Comparison of ENCODE assay signal across 8 mouse cellular contexts in the genomic region with DNA sequence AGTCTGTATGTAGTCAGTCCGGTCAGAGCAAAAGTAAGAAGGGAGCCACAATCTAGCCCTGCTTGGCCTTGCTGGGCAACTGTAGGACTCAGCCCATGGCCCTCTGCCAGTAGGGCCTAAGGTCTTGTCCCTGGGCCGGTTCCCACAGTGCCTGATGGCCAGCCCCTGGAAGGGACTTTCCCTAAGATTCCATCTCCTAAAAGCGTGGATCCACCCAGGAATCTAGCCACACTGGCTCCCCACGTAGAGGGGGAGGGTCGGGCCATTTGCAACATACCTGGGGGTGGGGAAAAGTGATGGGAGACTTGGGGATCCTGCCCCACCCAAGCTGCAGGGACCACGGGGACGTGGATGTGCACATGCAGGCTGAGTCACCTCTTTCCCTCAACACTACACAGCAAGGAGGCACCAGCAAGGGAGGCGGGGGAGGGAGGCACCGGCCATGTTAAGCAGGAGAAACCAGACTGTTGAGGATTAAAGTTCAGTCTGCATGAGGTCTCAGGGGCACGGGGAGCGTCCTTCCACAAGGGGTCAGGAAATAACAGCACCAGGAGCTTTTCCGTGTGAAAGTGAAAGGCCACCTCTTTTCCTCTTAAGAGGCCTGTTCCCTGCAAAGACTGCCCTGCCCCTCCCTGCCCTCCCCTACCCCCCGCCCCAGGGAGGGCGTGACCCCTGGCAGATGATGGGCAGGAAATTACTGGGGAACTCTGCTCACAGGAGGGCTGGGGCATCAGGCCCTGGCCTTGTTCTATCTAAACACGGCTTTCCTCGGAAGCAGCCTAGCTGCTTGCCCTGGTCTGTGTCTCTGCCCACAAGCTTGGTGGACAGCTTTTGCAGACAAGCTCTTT. TPM values are rescaled to one million over a fixed set of nuclear protein-coding genes. Genes with fewer than 3 reads are reported as not detected.
A peak's percentile ranks its signal among the peaks of the same experiment; 100 is the strongest.
DNase-seq lines count a peak whose midpoint lies in the region; ATAC-seq and TF ChIP-seq lines count a peak whose summit lies in the region.

No protein-coding gene starts in this region.

- H3K9ac ChIP-seq in embryonic facial prominence, embryonic 14.5 days (ENCODE audit: low read depth, low read length): no peak overlapping the region
- peak overlapping the region; percentile 51 for H3K9ac ChIP-seq in intestine, embryonic 16.5 days (ENCODE audit: low read depth, low read length)
- no peak overlapping the region for H3K9ac ChIP-seq in forebrain, embryonic 14.5 days (ENCODE audit: low read length)

- peak overlapping the region; percentile 93 for H3K27ac ChIP-seq in spleen, adult 2 months (ENCODE audit: insufficient read depth, low read length)
- H3K27ac ChIP-seq in embryonic facial prominence, embryonic 14.5 days (replicated peaks; ENCODE audit: low read depth, low read length): no peak overlapping the region
- H3K27ac ChIP-seq in intestine, embryonic 16.5 days (ENCODE audit: low read length): peak overlapping the region; percentile 85
- no peak overlapping the region for H3K27ac ChIP-seq in forebrain, embryonic 14.5 days (ENCODE audit: low read depth, low read length)

- no peak for TF ChIP-seq CTCF in spleen, adult 2 months (IDR thresholded peaks at IDR 0.05; ENCODE audit: extremely low read depth, insufficient read depth, insufficient read length, insufficient replicate concordance)
- TF ChIP-seq CTCF in lung, adult 2 months (IDR thresholded peaks at IDR 0.05; ENCODE audit: insufficient read depth, low read length): peak; percentile 18; the same call in 1 of the 2 replicates

- H3K4me1 ChIP-seq in spleen, adult 2 months (ENCODE audit: control insufficient read depth, insufficient read depth, insufficient read length): peaks cover 50% of the 10 kb centered on the region
- H3K4me1 ChIP-seq in embryonic facial prominence, embryonic 14.5 days (ENCODE audit: control insufficient read depth, insufficient read depth, low read length): peaks cover 12% of the 10 kb centered on the region; the same call in 1 of the 2 replicates
- H3K4me1 ChIP-seq in intestine, embryonic 16.5 days (ENCODE audit: control insufficient read depth, insufficient read depth, low read length): peaks cover 50% of the 10 kb centered on the region
- H3K4me1 ChIP-seq in lung, adult 2 months (ENCODE audit: control insufficient read depth, insufficient read depth, low read length): peaks cover 33% of the 10 kb centered on the region
- H3K4me1 ChIP-seq in forebrain, embryonic 14.5 days (ENCODE audit: control insufficient read depth, insufficient read depth, low read length): peaks cover 5% of the 10 kb centered on the region; the same call in 1 of the 2 replicates

- 19% methylated on average over 16 of the region's 16 CpGs for WGBS in spleen, adult 2 months
- WGBS in embryonic facial prominence, embryonic 14.5 days: 21% methylated on average over 15 of the region's 16 CpGs
- WGBS in intestine, embryonic 16.5 days: 17% methylated on average over 16 of the region's 16 CpGs
- WGBS in lung, adult 2 months: 7% methylated on average over 16 of the region's 16 CpGs
- WGBS in forebrain, embryonic 14.5 days: 22% methylated on average over 16 of the region's 16 CpGs

- DNase-seq in spleen, adult 2 months (ENCODE audit: low read depth in 1 of 2, low spot score in 2 of 2): peak in 1 of 2 experiments; percentile 63
- DNase-seq in spleen, postnatal 14 days (ENCODE audit: low spot score in 2 of 2): no peak
- peak; percentile 46 for DNase-seq in embryonic facial prominence, embryonic 14.5 days (ENCODE audit: low spot score)
- peak; percentile 53 for DNase-seq in lung, adult 2 months
- peak; percentile 68 for DNase-seq in testis, postnatal 10 days (ENCODE audit: low spot score)
- no peak for DNase-seq in forebrain, embryonic 14.5 days (ENCODE audit: low spot score)
- DNase-seq in layer of hippocampus, adult 9-10 months (ENCODE audit: low spot score): no peak

- peak overlapping the region; percentile 37; the same call in 1 of the 2 replicates for H3K4me3 ChIP-seq in spleen, adult 2 months (ENCODE audit: extremely low read depth, insufficient read depth, insufficient read length)
- H3K4me3 ChIP-seq in embryonic facial prominence, embryonic 14.5 days (ENCODE audit: low read depth, low read length): no peak overlapping the region
- H3K4me3 ChIP-seq in intestine, embryonic 16.5 days (ENCODE audit: low read length): no peak overlapping the region
- H3K4me3 ChIP-seq in lung, adult 2 months (replicated peaks; ENCODE audit: extremely low read depth, low read depth, low read length): peak overlapping the region; percentile 12
- no peak overlapping the region for H3K4me3 ChIP-seq in forebrain, embryonic 14.5 days (ENCODE audit: low read depth, low read length)

- no peak; the same call in 1 of the 2 replicates for TF ChIP-seq POLR2A in spleen, adult 2 months (IDR thresholded peaks at IDR 0.05; ENCODE audit: low read depth, low read length)
- TF ChIP-seq POLR2A in lung, adult 2 months (IDR thresholded peaks at IDR 0.05; ENCODE audit: borderline replicate concordance, extremely low read depth, low read depth, low read length): no peak; the same call in 1 of the 2 replicates

- H3K36me3 ChIP-seq in spleen, adult 2 months (ENCODE audit: control insufficient read depth, insufficient read depth, low read length): peaks cover 52% of the 10 kb centered on the region
- H3K36me3 ChIP-seq in embryonic facial prominence, embryonic 14.5 days (ENCODE audit: control insufficient read depth, insufficient read depth, low read length): no peaks in the 10 kb centered on the region
- H3K36me3 ChIP-seq in intestine, embryonic 16.5 days (ENCODE audit: control insufficient read depth, insufficient read depth, low read length): peaks cover 2% of the 10 kb centered on the region; the same call in 1 of the 2 replicates
- H3K36me3 ChIP-seq in forebrain, embryonic 14.5 days (ENCODE audit: control insufficient read depth, insufficient read depth, low read length): no peaks in the 10 kb centered on the region

- ATAC-seq in embryonic facial prominence, embryonic 14.5 days (ENCODE audit: low read depth): no peak
- ATAC-seq in intestine, embryonic 16.5 days: peak; percentile 76
- no peak for ATAC-seq in forebrain, embryonic 14.5 days

- H3K9me3 ChIP-seq in embryonic facial prominence, embryonic 14.5 days (ENCODE audit: control insufficient read depth, low read length): no peaks in the 10 kb centered on the region
- no peaks in the 10 kb centered on the region for H3K9me3 ChIP-seq in intestine, embryonic 16.5 days (ENCODE audit: control insufficient read depth, low read length)
- H3K9me3 ChIP-seq in forebrain, embryonic 14.5 days (replicated peaks; ENCODE audit: control insufficient read depth, low read length): no peaks in the 10 kb centered on the region

- H3K4me2 ChIP-seq in embryonic facial prominence, embryonic 14.5 days (ENCODE audit: low read depth, low read length): no peak overlapping the region
- H3K4me2 ChIP-seq in intestine, embryonic 16.5 days (ENCODE audit: low read depth, low read length): peak overlapping the region; percentile 37
- no peak overlapping the region for H3K4me2 ChIP-seq in forebrain, embryonic 14.5 days (ENCODE audit: low read length)

- no peaks in the 10 kb centered on the region for H3K27me3 ChIP-seq in spleen, adult 2 months (ENCODE audit: control insufficient read depth, insufficient read depth, low read length)
- no peaks in the 10 kb centered on the region; the same call in 1 of the 2 replicates for H3K27me3 ChIP-seq in embryonic facial prominence, embryonic 14.5 days (replicated peaks; ENCODE audit: control insufficient read depth, insufficient read depth, low read length)
- no peaks in the 10 kb centered on the region for H3K27me3 ChIP-seq in intestine, embryonic 16.5 days (replicated peaks; ENCODE audit: control insufficient read depth, insufficient read depth, low read length)
- 0 out of 2 replicates have a peak, but pooled peaks cover 2% of the 10 kb centered on the region for H3K27me3 ChIP-seq in forebrain, embryonic 14.5 days (replicated peaks; ENCODE audit: control insufficient read depth, insufficient read depth, low read length)

RNA-seq across cellular contexts. Expression of gene Zc3h12a, which starts 5.0 kb away (rescaled TPM):
- 27.6 and 36.4 TPM in 2 replicates for polyA plus RNA-seq in spleen, adult 2 months (2012; rRNA removed)
- polyA plus RNA-seq in embryonic facial prominence, embryonic 14.5 days (2014; fragmentation: Nextera tagmentation; extraction: Ambion mirVana): 0.71 and 1.2 TPM in 2 replicates
- 1.4 and 1.5 TPM in 2 replicates for polyA plus RNA-seq in intestine, embryonic 16.5 days (2015; fragmentation: Nextera tagmentation; extraction: Ambion mirVana)
- polyA plus RNA-seq in lung, adult 2 months (2012; rRNA removed): 11.9 and 13.9 TPM in 2 replicates
- 0.14 and 0.32 TPM in 2 replicates for polyA plus RNA-seq in forebrain, embryonic 14.5 days (2014; fragmentation: Nextera tagmentation; extraction: Ambion mirVana)

RNA-seq across cellular contexts. Expression of gene Meaf6, which starts 37.7 kb away (rescaled TPM):
- polyA plus RNA-seq in spleen, adult 2 months (2012; rRNA removed): 11.3 and 12.7 TPM in 2 replicates
- 53.5 and 56.4 TPM in 2 replicates for polyA plus RNA-seq in embryonic facial prominence, embryonic 14.5 days (2014; fragmentation: Nextera tagmentation; extraction: Ambion mirVana)
- polyA plus RNA-seq in intestine, embryonic 16.5 days (2015; fragmentation: Nextera tagmentation; extraction: Ambion mirVana): 39.3 and 40.3 TPM in 2 replicates
- polyA plus RNA-seq in lung, adult 2 months (2012; rRNA removed): 9.5 and 14.2 TPM in 2 replicates
- polyA plus RNA-seq in forebrain, embryonic 14.5 days (2014; fragmentation: Nextera tagmentation; extraction: Ambion mirVana): 153 and 164 TPM in 2 replicates

RNA-seq across cellular contexts. Expression of gene Snip1, which starts 56.2 kb away (rescaled TPM):
- 7.2 and 9.1 TPM in 2 replicates for polyA plus RNA-seq in spleen, adult 2 months (2012; rRNA removed)
- polyA plus RNA-seq in embryonic facial prominence, embryonic 14.5 days (2014; fragmentation: Nextera tagmentation; extraction: Ambion mirVana): 26.2 and 29.9 TPM in 2 replicates
- polyA plus RNA-seq in intestine, embryonic 16.5 days (2015; fragmentation: Nextera tagmentation; extraction: Ambion mirVana): 21.3 and 22.7 TPM in 2 replicates
- polyA plus RNA-seq in lung, adult 2 months (2012; rRNA removed): 7.8 and 8.8 TPM in 2 replicates
- 28.9 and 31.3 TPM in 2 replicates for polyA plus RNA-seq in forebrain, embryonic 14.5 days (2014; fragmentation: Nextera tagmentation; extraction: Ambion mirVana)

RNA-seq across cellular contexts. Expression of gene Dnali1, which starts 57.2 kb away (rescaled TPM):
- polyA plus RNA-seq in spleen, adult 2 months (2012; rRNA removed): not detected in 2 replicates
- 0.71 and 4.3 TPM in 2 replicates for polyA plus RNA-seq in embryonic facial prominence, embryonic 14.5 days (2014; fragmentation: Nextera tagmentation; extraction: Ambion mirVana)
- not detected in 2 replicates for polyA plus RNA-seq in intestine, embryonic 16.5 days (2015; fragmentation: Nextera tagmentation; extraction: Ambion mirVana)
- polyA plus RNA-seq in lung, adult 2 months (2012; rRNA removed): 14.9 and 15.8 TPM in 2 replicates
- 1.1 and 1.3 TPM in 2 replicates for polyA plus RNA-seq in forebrain, embryonic 14.5 days (2014; fragmentation: Nextera tagmentation; extraction: Ambion mirVana)

Comparison
In these comparisons a context has a peak if more than half of its experiments do, and no peak if none do; other contexts are left out.
1. DNase-seq: peak in embryonic facial prominence, embryonic 14.5 days (single experiment), lung, adult 2 months (single experiment) and testis, postnatal 10 days (single experiment); none in spleen, postnatal 14 days (0 of 2), forebrain, embryonic 14.5 days (single experiment) and layer of hippocampus, adult 9-10 months (single experiment).
2. H3K27ac ChIP-seq: peak in spleen, adult 2 months (single experiment) and intestine, embryonic 16.5 days (single experiment); none in embryonic facial prominence, embryonic 14.5 days (single experiment) and forebrain, embryonic 14.5 days (single experiment).
3. H3K4me3 ChIP-seq: peak in spleen, adult 2 months (single experiment) and lung, adult 2 months (single experiment); none in embryonic facial prominence, embryonic 14.5 days (single experiment), intestine, embryonic 16.5 days (single experiment) and forebrain, embryonic 14.5 days (single experiment).